Mouse (Mus musculus) lung, postnatal 10 days (tissue): ENCODE measurements at regions not wholly inside any gene's neighbourhood (a gene's known extent, or its start where the extent isn't known, plus 50 kb on each side); places are given as distances from the start of the nearest gene placed in this dataset.

Source experiments
- DNase-seq: peaks from one replicate; pipeline ENCODE4 v3.0.0; 2021

- DNase-seq = no peak
These were observed 85.0 kb downstream of the Arl4a start for GRCm38 (mm10) chr12:39952854-39953253.

- no peak for DNase-seq
These were observed 85.9 kb downstream of the Arl4a start for GRCm38 (mm10) chr12:39951911-39952310.

GRCm38 (mm10) chr12:39950270-39950801 lies 87.5 kb downstream of the Arl4a start:
- peak; percentile 13 for DNase-seq

- no peak for DNase-seq
These were observed 94.9 kb downstream of the Arl4a start for GRCm38 (mm10) chr12:39942910-39943309.

GRCm38 (mm10) chr12:39941162-39941561 lies 96.7 kb downstream of the Arl4a start:
- DNase-seq = no peak

- no peak for DNase-seq
These were observed 98.8 kb downstream of the Arl4a start for GRCm38 (mm10) chr12:39939017-39939416.

- no peak for DNase-seq
These were observed 99.6 kb downstream of the Arl4a start for GRCm38 (mm10) chr12:39938211-39938610.

- no peak for DNase-seq
These were observed 101.5 kb downstream of the Arl4a start for GRCm38 (mm10) chr12:39936331-39936730.

GRCm38 (mm10) chr12:39935775-39936174 lies 102.0 kb downstream of the Arl4a start:
- DNase-seq = no peak

- DNase-seq = no peak
These were observed 102.9 kb downstream of the Arl4a start for GRCm38 (mm10) chr12:39934877-39935276.

GRCm38 (mm10) chr12:39931251-39931650 lies 106.6 kb downstream of the Arl4a start:
- no peak for DNase-seq

GRCm38 (mm10) chr12:39927902-39928301 lies 109.9 kb downstream of the Arl4a start:
- DNase-seq = no peak

GRCm38 (mm10) chr12:39927014-39927413 lies 110.8 kb downstream of the Arl4a start:
- no peak for DNase-seq

- no peak for DNase-seq
These were observed 116.3 kb downstream of the Arl4a start for GRCm38 (mm10) chr12:39921481-39921880.

- peak; percentile 66 for DNase-seq
These were observed 117.3 kb downstream of the Arl4a start for GRCm38 (mm10) chr12:39920466-39920913.

GRCm38 (mm10) chr12:39919909-39920308 lies 117.9 kb downstream of the Arl4a start:
- DNase-seq = no peak

GRCm38 (mm10) chr12:39888493-39888892 lies 149.3 kb downstream of the Arl4a start:
- DNase-seq = no peak

- DNase-seq = no peak
These were observed 152.5 kb downstream of the Arl4a start for GRCm38 (mm10) chr12:39885366-39885765.

- no peak for DNase-seq
These were observed 157.5 kb downstream of the Arl4a start for GRCm38 (mm10) chr12:39880309-39880708.

- DNase-seq = no peak
These were observed 163.9 kb downstream of the Arl4a start for GRCm38 (mm10) chr12:39873917-39874316.

- DNase-seq = no peak
These were observed 176.0 kb downstream of the Arl4a start for GRCm38 (mm10) chr12:39861797-39862196.

- no peak for DNase-seq
These were observed 186.2 kb downstream of the Arl4a start for GRCm38 (mm10) chr12:39851610-39852009.

- DNase-seq = no peak
These were observed 188.3 kb downstream of the Arl4a start for GRCm38 (mm10) chr12:39849346-39850058.

- DNase-seq = no peak
These were observed 197.2 kb downstream of the Arl4a start for GRCm38 (mm10) chr12:39840615-39841014.

GRCm38 (mm10) chr12:39840179-39840578 lies 197.6 kb downstream of the Arl4a start:
- DNase-seq = no peak
